Mouse (Mus musculus): ENCODE measurements around the gene Olfr1511. TPM values are rescaled to one million over a fixed set of nuclear protein-coding genes. Genes with fewer than 3 reads are reported as not detected.
"Not testable (repeated sequence)": the region's sequence is repeated elsewhere in the genome, so short reads cannot be mapped to it uniquely, and the experiment has no call there.

Olfr1511 gene
- total RNA-seq (2014; rRNA removed) (not detected in 2 replicates), polyA plus RNA-seq (2015; fragmentation: Nextera tagmentation; extraction: Ambion mirVana) (not detected in 2 replicates)

GRCm38 (mm10) chr14:52397279-52397678 is at the start of gene Olfr1511:
Olfr1511 (minus strand) TSS chr14:52397379.
- Histone ChIP-seq H3K4me2 (ENCODE audit: low read depth) (no peak within 1 kb of the TSS), H3K36me3 (ENCODE audit: insufficient read depth) (no peaks in the 10 kb centered on the region), H3K4me1 (ENCODE audit: insufficient read depth) (no peaks in the 10 kb centered on the region), H3K9me3 (ENCODE audit: low read length) (no peaks in the 10 kb centered on the region), H3K9ac (no peak within 1 kb of the TSS), H3K27me3 (ENCODE audit: insufficient read depth, low read length) (no peaks in the 10 kb centered on the region), H3K27ac (ENCODE audit: low read depth, low read length) (no peak within 1 kb of the TSS), H3K4me3 (ENCODE audit: low read depth, low read length) (no peak within 1 kb of the TSS)
- ATAC-seq (no peak), DNase-seq (no peak)
- no peak for TF ChIP-seq CTCF (IDR thresholded peaks at IDR 0.05; ENCODE audit: low read depth)
- 81% methylated on average over 4 of the region's 4 CpGs for WGBS

- no peaks in the 10 kb centered on the region for H3K9me3 ChIP-seq (ENCODE audit: low read length)
- no peaks in the 10 kb centered on the region for H3K27me3 ChIP-seq (ENCODE audit: insufficient read depth, low read length)
- DNase-seq (no peak), ATAC-seq (no peak)
- no peak within 1 kb of the TSS for H3K4me2 ChIP-seq (ENCODE audit: low read depth)
- H3K9ac ChIP-seq = no peak within 1 kb of the TSS
- no peak within 1 kb of the TSS for H3K27ac ChIP-seq (ENCODE audit: low read depth, low read length)
- H3K4me1 ChIP-seq (ENCODE audit: insufficient read depth) = no peaks in the 10 kb centered on the region
- no peaks in the 10 kb centered on the region for H3K36me3 ChIP-seq (ENCODE audit: insufficient read depth)
- no peak for TF ChIP-seq CTCF (IDR thresholded peaks at IDR 0.05; ENCODE audit: low read depth)
- no peak within 1 kb of the TSS for H3K4me3 ChIP-seq (ENCODE audit: low read depth, low read length)
Observed at GRCm38 (mm10) chr14:52442690-52443089, 45.5 kb upstream of the Olfr1511 start, which contains the start of gene Olfr1509. Olfr1509 (plus strand) TSS chr14:52442990.

- no peaks in the 10 kb centered on the region for H3K27me3 ChIP-seq (ENCODE audit: insufficient read depth, low read length)
- 97% methylated on average over 1 of the region's 1 CpGs for WGBS
Observed at GRCm38 (mm10) chr14:52427686-52428085, 30.5 kb upstream of the Olfr1511 start.

GRCm38 (mm10) chr14:52414273-52414672 is 17.1 kb upstream of the Olfr1511 start, which contains the start of gene Olfr1510:
Olfr1510 (minus strand) TSS chr14:52414373.
- H3K27ac ChIP-seq (ENCODE audit: low read depth, low read length) = no peak within 1 kb of the TSS
- TF ChIP-seq CTCF (IDR thresholded peaks at IDR 0.05; ENCODE audit: low read depth) = no peak
- no peak within 1 kb of the TSS for H3K4me2 ChIP-seq (ENCODE audit: low read depth)
- no peaks in the 10 kb centered on the region for H3K27me3 ChIP-seq (ENCODE audit: insufficient read depth, low read length)
- no peaks in the 10 kb centered on the region for H3K9me3 ChIP-seq (ENCODE audit: low read length)
- H3K4me3 ChIP-seq (ENCODE audit: low read depth, low read length) = no peak within 1 kb of the TSS
- DNase-seq (no peak), ATAC-seq (no peak)
- H3K4me1 ChIP-seq (ENCODE audit: insufficient read depth) = no peaks in the 10 kb centered on the region
- H3K36me3 ChIP-seq (ENCODE audit: insufficient read depth) = no peaks in the 10 kb centered on the region
- H3K9ac ChIP-seq = no peak within 1 kb of the TSS
- WGBS = 85% methylated on average over 3 of the region's 3 CpGs

More at GRCm38 (mm10) chr14:52427686-52428085, 30.5 kb upstream of the Olfr1511 start:
- no peak overlapping the region for H3K27ac ChIP-seq (ENCODE audit: low read depth, low read length)
- H3K36me3 ChIP-seq (ENCODE audit: insufficient read depth) = no peaks in the 10 kb centered on the region
- H3K4me2 ChIP-seq (ENCODE audit: low read depth) = no peak overlapping the region
- H3K9ac ChIP-seq = no peak overlapping the region
- no peaks in the 10 kb centered on the region for H3K9me3 ChIP-seq (ENCODE audit: low read length)
- DNase-seq = no peak
- no peak overlapping the region for H3K4me3 ChIP-seq (ENCODE audit: low read depth, low read length)
- TF ChIP-seq CTCF (IDR thresholded peaks at IDR 0.05; ENCODE audit: low read depth) = no peak
- no peak for ATAC-seq
- no peaks in the 10 kb centered on the region for H3K4me1 ChIP-seq (ENCODE audit: insufficient read depth)

- not testable (repeated sequence) for ATAC-seq; H3K36me3 ChIP-seq (ENCODE audit: insufficient read depth); DNase-seq
Observed at GRCm38 (mm10) chr14:52410142-52410919, 13.2 kb upstream of the Olfr1511 start.

GRCm38 (mm10) chr14:52390084-52390848 is 6.9 kb downstream of the Olfr1511 start:
- not testable (repeated sequence) for H3K4me3 ChIP-seq (ENCODE audit: low read depth, low read length); DNase-seq; H3K4me1 ChIP-seq (ENCODE audit: insufficient read depth); H3K36me3 ChIP-seq (ENCODE audit: insufficient read depth); H3K9me3 ChIP-seq (ENCODE audit: low read length); H3K27me3 ChIP-seq (ENCODE audit: insufficient read depth, low read length); ATAC-seq; H3K9ac ChIP-seq; H3K27ac ChIP-seq (ENCODE audit: low read depth, low read length); H3K4me2 ChIP-seq (ENCODE audit: low read depth)
- WGBS = 88% methylated on average over 9 of the region's 9 CpGs

More at GRCm38 (mm10) chr14:52410142-52410919, 13.2 kb upstream of the Olfr1511 start:
- H3K9ac ChIP-seq; H3K9me3 ChIP-seq (ENCODE audit: low read length); H3K4me3 ChIP-seq (ENCODE audit: low read depth, low read length); H3K27me3 ChIP-seq (ENCODE audit: insufficient read depth, low read length); H3K4me2 ChIP-seq (ENCODE audit: low read depth); H3K4me1 ChIP-seq (ENCODE audit: insufficient read depth); H3K27ac ChIP-seq (ENCODE audit: low read depth, low read length): not testable (repeated sequence)
- WGBS = 77% methylated on average over 7 of the region's 10 CpGs

GRCm38 (mm10) chr14:52379068-52379467 is 18.1 kb downstream of the Olfr1511 start, which contains the start of gene Olfr1512:
Olfr1512 (minus strand) TSS chr14:52379168.
- Histone ChIP-seq H3K4me1 (ENCODE audit: insufficient read depth) (no peaks in the 10 kb centered on the region), H3K4me2 (ENCODE audit: low read depth) (no peak within 1 kb of the TSS), H3K4me3 (ENCODE audit: low read depth, low read length) (no peak within 1 kb of the TSS), H3K27me3 (ENCODE audit: insufficient read depth, low read length) (no peaks in the 10 kb centered on the region), H3K9me3 (ENCODE audit: low read length) (no peaks in the 10 kb centered on the region), H3K27ac (ENCODE audit: low read depth, low read length) (no peak within 1 kb of the TSS), H3K36me3 (ENCODE audit: insufficient read depth) (no peaks in the 10 kb centered on the region), H3K9ac (no peak within 1 kb of the TSS)
- TF ChIP-seq CTCF (IDR thresholded peaks at IDR 0.05; ENCODE audit: low read depth) = no peak
- DNase-seq = no peak
- ATAC-seq = no peak
- WGBS = 79% methylated on average over 2 of the region's 2 CpGs
